Mouse (Mus musculus): ENCODE data around the gene Zfp143. TPM values are rescaled to one million over a fixed set of nuclear protein-coding genes. Genes with fewer than 3 reads are reported as not detected.
A peak's percentile ranks its signal among the peaks of the same experiment; 100 is the strongest.
"Not testable (repeated sequence)": the region's sequence is repeated elsewhere in the genome, so short reads cannot be mapped to it uniquely, and the experiment has no call there.

Zfp143 gene
- total RNA-seq (2021), result 10 to 100 TPM; 11.5 to 13.7 TPM

DNA sequence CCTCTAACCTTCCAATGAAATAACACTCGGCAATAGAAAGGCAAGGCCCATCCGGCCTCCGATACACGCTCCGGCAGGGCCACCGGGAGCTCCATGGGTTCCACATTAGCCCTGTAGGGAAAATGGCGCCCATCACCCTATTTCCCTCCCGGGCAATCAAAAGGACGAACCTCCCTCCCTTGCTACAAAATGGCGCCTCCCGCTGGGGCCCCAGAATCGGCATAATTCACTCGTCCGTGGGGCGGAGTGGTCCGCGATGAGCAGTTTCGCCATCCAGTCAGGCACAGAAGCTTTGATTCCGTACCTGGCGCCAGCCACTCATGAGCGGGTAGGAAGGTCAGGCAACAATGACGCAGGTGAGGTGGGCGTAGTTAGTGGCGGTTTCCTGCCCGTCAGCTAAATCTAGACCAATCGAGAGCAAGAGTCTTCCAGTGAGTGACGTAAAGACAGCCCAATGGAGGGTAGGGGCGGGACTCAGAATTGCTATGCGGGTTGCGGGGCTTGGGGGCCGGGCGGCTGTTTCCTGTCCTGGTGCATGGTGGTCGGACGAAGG is at the start of gene Zfp143:
Gene Zfp143 (plus strand): TSS at position 19 of the 553 bp plus-strand sequence.
- DNase-seq, result peak; percentile 100

DNA sequence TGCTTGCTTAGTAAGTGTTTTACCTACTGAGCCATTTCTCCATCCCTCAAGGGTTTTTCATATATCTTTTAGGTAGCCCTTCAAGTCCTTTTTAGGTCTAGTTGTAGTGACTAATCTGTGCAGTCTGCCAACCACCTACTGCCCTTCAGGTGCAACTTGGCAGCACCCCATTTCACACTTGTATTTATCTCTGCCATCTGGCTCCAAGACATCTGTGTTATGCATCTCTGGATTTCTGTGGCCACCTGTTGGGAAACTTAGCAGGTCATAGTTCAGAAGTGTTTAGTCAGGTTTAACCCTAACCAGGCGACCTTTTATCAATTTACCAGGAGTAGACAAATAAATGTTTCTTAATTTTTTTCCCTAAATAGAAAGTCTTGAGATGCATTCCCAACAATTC is 49.6 kb upstream of the Zfp143 start:
- no peak for DNase-seq

- DNase-seq, result no peak
These were observed 46.7 kb upstream of the Zfp143 start for GRCm38 (mm10) chr7:110014272-110014671.

DNA sequence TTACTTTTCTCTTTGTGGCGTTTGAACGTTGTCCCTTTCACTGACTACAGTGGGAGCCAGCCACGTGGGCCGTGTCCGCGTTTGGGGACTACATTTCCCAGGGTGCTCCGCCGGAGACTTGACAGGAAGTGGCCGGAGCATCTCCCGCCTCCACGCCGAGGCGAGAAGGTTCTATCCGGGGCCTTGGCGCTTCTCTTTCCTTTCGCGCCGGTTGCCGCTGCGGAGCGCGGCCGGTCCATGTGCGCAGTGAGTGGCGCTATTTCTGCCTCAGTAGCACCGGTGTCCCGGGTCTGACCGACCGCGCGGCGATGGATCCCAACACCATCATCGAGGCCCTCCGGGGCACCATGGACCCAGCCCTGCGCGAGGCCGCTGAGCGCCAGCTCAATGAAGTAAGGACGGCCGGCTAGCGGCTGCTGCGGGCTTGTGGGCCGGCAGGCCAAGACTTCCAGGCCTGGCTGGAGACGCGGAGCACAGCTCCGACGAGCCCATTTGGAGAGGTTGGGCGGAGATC is 42.8 kb upstream of the Zfp143 start, which contains the start of gene Ipo7:
Gene Ipo7 (plus strand): TSS at position 158 of the 514 bp plus-strand sequence.
- peak; percentile 91 to 92 for DNase-seq

DNA sequence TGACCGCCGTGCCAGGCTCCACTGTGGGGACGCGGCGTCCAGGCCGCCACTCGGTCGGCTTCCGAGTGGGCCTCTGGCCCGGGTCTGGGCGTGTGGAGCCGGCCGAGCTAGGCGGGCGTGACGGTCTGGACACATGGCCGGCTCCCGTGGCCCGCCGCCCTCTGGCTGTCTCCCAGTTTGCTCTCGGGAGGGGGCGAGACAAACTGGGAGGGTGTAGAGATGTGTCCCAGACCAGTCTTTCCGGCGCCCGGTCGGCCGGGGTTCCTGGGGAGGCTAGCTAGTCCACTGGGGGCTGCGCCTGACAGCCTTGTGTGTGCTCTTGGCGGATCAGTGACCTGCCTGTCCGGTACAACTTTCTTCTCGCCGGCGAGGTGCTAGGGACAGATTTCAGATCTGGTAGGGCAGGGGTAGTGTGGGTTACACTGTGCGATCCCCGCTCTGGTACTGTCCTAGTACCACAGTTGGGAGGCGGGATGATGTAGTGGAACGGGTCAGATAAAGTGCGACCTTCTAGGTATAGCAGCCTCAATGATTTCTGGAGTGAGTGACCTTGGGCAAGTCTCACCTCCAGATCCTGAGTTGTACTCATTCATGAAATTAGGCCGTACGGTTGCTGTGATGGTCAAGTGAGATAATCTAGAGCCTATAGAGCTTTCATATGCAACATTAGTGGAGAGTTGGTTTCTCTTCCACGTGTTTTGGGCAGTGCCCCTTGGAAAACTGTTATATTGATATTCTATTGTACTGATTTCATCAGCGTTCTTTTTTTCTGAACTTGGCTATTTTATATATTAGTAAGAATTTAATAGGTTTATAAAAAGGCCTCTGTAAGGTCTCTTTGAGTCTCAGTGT is 42.2 kb upstream of the Zfp143 start:
- DNase-seq, result peak in 1 of 2 experiments; percentile 42

DNA sequence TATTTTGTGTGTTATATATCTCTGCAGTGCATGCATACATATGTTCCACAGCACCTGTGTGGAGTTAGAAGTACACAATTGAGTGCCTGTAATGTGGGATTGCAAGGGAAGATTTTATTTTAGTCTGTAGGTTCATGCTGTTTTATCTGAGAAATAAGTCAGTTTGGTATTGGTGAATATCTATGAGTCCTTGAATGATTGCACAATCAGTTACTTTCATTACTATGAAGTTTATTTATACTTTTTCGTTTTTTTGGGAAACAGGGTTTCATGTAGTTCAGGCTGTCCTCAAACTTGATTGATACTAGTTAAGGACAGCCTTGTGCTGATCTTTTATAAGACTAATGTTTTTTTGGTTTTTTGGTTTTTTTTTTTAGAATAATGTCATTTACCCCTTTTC is 37.5 kb upstream of the Zfp143 start:
- DNase-seq, result no peak

GRCm38 (mm10) chr7:110026594-110026993 is 34.4 kb upstream of the Zfp143 start:
- DNase-seq, result no peak

- no peak for DNase-seq
These were observed 32.2 kb upstream of the Zfp143 start for GRCm38 (mm10) chr7:110028826-110029225.

DNA sequence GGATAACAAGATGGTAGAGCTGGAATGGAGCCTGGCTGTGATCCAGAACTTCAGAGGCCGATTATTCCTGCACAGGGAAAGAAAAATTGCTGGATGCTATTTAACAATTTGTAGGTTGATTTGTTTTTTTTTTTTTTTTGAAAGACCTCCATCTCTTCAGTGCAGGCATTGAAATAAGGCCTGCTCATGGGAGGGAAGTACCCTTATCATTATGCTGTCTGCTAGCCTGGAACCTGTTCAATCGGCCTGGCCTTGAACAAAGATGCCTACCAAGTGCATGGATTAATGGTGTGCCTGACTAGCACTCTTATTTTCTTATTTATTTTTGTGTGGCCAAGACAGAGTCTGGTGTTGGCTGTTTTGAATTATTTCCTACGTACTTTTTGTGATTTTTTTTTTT is 30.7 kb upstream of the Zfp143 start:
- DNase-seq, result no peak

DNA sequence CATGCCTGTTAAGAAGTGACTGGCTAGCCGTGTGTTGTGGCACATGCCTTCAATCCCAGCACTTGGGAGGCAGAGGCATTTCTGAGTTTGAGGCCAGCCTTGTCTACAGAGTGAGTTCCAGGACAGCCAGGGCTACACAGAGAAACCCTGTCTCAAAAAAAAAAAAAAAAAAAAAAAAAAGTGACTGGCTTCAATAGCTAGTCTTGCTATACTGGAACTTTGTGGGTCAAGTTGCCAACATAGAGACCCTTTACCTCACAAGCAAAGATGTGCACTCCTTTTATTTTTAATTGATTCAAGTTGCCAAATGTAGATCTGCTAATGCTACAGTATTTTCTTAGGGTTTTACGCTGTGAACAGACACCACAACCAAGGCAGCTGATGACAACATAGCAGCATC is 3.3 kb upstream of the Zfp143 start:
- not testable (repeated sequence) for DNase-seq

- DNase-seq, result no peak
These were observed 1.8 kb upstream of the Zfp143 start for GRCm38 (mm10) chr7:110059092-110059785.

GRCm38 (mm10) chr7:110060106-110060668 is 830 bp upstream of the Zfp143 start:
- DNase-seq, result no peak

DNA sequence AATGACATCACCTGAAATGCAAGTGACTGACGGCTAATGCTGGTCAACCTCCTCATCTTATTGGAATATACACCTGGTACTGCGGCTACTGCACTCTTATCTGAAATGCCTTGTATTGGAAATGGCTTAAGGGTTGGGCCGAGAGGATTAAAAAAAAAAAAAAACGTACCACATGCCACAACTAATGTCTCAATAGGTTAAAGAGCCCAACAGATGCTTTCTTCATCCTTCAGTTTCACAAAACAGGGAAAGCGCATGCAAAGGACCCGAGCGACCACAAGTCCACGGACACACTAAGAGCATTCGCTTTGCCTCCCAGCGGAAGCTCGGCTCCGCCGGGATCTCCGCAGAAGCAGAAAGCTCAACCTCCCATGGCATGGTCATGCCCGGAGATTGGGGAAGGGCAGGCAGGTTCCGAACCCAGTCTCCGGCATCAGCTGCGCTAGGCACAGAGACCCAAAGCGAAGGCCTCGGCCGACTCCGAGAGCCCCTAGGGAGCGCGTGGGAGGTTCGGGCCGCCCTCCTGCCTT is 283 bp upstream of the Zfp143 start:
- DNase-seq, result peak in 1 of 2 experiments; percentile 10

- peak; percentile 85 for DNase-seq
These were observed 796 bp downstream of the Zfp143 start for GRCm38 (mm10) chr7:110061752-110062273.

DNA sequence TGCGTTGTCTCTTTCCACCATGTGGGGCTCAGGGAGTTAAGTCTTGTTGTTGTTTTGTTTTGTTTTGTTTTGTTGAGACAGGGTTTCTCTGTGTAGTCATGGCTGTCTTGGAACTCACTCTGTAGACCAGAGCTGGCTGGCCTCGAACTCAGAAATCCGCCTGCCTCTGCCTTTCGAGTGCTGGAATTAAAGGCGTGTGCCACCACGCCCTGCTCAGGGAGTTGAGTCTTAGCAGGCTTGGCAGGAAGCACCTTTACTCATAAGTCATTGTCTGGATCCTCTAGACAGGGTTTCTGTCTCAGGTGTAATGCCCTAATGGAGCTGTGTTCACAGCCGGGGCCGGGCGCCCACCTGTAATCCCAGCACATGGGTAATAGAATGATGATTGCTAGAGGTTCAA is 2.7 kb downstream of the Zfp143 start:
- no peak for DNase-seq

DNA sequence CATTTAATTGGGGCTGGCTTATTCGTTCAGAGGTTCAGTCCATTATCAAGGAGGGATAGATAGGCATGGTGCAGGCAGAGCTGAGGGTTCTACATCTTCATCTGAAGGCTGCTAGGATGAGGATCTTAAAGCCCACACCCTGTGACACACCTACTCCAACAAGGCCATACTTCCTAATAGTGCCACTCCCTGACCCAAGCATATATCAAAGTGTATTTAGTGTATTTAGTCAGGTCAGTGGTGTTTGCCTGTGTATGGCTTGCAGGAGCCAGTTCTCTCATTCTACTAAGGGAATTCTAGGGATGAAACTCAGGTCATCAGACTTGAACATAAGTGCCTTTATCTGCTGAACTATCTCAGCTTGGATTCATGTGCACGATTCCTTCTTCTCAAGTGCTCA is 8.1 kb downstream of the Zfp143 start:
- no peak for DNase-seq

DNA sequence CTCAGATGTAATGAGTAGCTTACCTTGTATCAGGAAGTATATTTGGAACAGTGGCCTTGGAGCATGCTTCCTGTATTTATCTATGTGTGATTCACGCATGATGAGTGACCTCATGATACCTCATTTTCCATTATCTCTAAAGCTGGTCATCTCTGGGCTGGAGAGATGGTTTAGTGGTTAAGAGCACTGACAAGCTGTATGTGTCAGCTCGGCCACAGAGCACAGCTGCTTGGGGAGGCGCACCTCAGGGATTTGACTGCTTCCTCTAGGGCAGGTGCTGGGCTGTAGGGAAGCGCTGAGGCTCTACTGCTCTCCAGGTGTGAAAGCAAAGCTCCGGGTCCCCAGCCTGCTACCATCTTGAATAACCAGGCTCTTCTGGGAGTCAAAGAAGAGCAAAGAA is 17.2 kb downstream of the Zfp143 start:
- no peak for DNase-seq

- peak; percentile 19 to 27 for DNase-seq
These were observed 22.6 kb downstream of the Zfp143 start for GRCm38 (mm10) chr7:110083386-110084165.

- DNase-seq, result no peak
These were observed 24.2 kb downstream of the Zfp143 start for GRCm38 (mm10) chr7:110085217-110085616.

DNA sequence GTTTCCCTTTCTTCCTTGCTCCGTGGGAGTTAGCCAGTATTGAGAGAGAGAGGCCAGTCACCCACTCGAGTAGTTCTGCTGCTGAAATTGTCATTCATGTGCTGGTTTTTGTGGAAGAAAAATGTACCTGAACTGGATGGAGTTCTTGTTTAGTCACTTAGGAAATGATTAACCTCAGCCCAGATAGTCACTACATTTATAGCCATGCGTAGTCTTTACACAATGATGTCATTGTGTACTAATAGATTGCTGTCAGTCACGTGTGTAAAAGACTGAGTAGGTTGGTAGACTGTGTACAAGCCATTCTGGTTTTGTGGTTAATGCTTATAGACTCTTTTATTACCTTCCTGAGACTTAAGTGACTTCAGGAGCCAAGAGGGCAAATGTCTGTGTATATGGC is 26.9 kb downstream of the Zfp143 start:
- no peak for DNase-seq

DNA sequence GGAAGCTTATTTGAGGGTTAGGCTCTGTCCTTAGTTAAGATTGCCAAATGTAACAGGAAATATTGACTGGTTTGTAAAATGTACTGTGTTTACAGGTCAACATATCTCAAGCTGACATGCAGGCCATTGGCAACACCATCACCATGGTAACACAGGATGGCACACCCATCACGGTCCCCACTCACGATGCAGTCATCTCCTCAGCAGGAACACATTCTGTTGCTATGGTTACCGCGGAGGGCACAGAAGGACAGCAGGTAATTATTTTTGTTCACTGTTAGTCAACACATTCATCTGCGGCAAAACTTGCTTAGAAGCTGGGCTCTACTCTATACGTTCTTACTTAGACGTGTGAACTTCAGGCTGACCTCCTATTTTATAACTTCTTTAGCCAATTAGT is 30.7 kb downstream of the Zfp143 start:
- DNase-seq, result peak; percentile 20 to 30

Data from layer of hippocampus, postnatal 36 days (tissue).